Mouse (Mus musculus): ENCODE results near the gene Sec13.

- TF ChIP-seq CTCF (IDR thresholded peaks at IDR 0.05; ENCODE audit: low read depth), result no peak
- no peak for TF ChIP-seq EP300 (optimal IDR thresholded peaks at IDR 0.05)
Measured at GRCm38 (mm10) chr6:113678246-113679012, 62.1 kb downstream of the Sec13 start.
